Comparison of ENCODE assay signal across 19 mouse cellular contexts in the genomic region with DNA sequence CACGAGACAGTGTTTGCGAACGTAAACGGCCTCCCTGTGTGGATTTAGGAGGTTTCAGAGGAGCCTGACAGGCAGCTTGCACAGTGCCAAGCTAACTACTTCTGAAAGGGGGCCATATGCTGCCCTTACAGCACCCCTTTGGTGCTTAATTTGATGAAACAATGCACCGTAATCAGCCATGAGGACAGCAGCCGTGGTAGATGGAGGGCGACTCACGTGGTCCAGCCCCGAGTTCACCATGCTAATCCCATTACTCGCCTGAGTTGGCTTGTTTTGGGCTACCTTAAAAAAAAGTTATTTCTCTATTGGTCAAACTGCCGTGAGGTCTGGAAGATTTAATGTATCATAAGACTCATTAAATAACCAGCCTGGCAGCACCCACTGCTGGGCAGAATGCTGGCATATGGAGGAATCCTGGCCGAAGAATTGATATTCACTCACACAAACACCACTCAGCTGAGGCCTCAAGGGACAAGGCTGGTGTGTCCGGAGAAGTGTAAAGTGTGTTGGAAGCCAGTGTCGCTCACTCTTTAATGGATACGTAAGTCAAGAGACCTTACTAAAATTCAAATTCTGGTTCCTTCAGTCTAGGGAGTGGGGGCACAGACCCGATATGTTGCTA. TPM values are rescaled to one million over a fixed set of nuclear protein-coding genes. Genes with fewer than 3 reads are reported as not detected.
DNase-seq lines count a peak whose midpoint lies in the region; ATAC-seq lines count a peak whose summit lies in the region.
"Had no signal": no experiment of that assay in that cellular context is flagged by ENCODE, and none has a peak within 500 bp of the region (broad histone marks: within the 10 kb centered on the region; RNA-seq: fewer than 3 reads in every experiment).

No protein-coding gene starts in this region.

- peak; percentile 57 for DNase-seq in left cerebral cortex, postnatal 4 days
- no peak for DNase-seq in left cerebral cortex, adult 18-20 months (ENCODE audit: low spot score in 2 of 2)
- DNase-seq in midbrain, embryonic 10.5 days (ENCODE audit: low spot score): peak; percentile 33
- peak; percentile 80 for DNase-seq in retina, embryonic 14.5 days (ENCODE audit: low spot score)
- no peak for DNase-seq in urinary bladder, postnatal 4 days (ENCODE audit: low spot score in 2 of 2)
- DNase-seq in frontal cortex, postnatal 10 days (ENCODE audit: low spot score in 2 of 2): no peak
- DNase-seq: cerebellum, adult 11 months; gastrocnemius, postnatal 25 days; heart, postnatal 36 days; kidney, postnatal 14 days; liver, embryonic 13.5 days; right cerebral cortex, adult 18-20 months; thymus, postnatal 36 days had no signal

- intact Hi-C loops in left cerebral cortex, postnatal 4 days (cut with DNase I): no loop called here

- peak overlapping the region; percentile 41 for H3K4me2 ChIP-seq in forebrain, embryonic 13.5 days
- H3K4me2 ChIP-seq: embryonic facial prominence, embryonic 15.5 days; liver, embryonic 13.5 days had no signal

- peak; percentile 90 for ATAC-seq in forebrain, embryonic 13.5 days
- no peak for ATAC-seq in megakaryocyte-erythroid progenitor cell, adult 5-6 weeks (replicated peaks; ENCODE audit: low FRiP score, low TSS enrichment, poor library complexity, severe bottlenecking)
- ATAC-seq: intestine, postnatal 0 days had no signal

- peak overlapping the region; percentile 76 for H3K27ac ChIP-seq in forebrain, embryonic 13.5 days
- peak overlapping the region; percentile 78 for H3K27ac ChIP-seq in midbrain, embryonic 10.5 days (replicated peaks)
- H3K27ac ChIP-seq: embryonic facial prominence, embryonic 15.5 days; heart, embryonic 10.5 days; liver, embryonic 13.5 days had no signal

- 0 out of 2 replicates have a peak overlapping the region, but pooled peaks have one; percentile 26 for H3K9ac ChIP-seq in forebrain, embryonic 13.5 days
- H3K9ac ChIP-seq: embryonic facial prominence, embryonic 15.5 days; liver, embryonic 13.5 days had no signal

- H3K36me3 ChIP-seq in forebrain, embryonic 13.5 days (ENCODE audit: poor library complexity, severe bottlenecking): no peaks in the 10 kb centered on the region
- no peaks in the 10 kb centered on the region for H3K36me3 ChIP-seq in midbrain, embryonic 10.5 days
- H3K36me3 ChIP-seq: embryonic facial prominence, embryonic 15.5 days; heart, embryonic 10.5 days; liver, embryonic 13.5 days had no signal

- peaks cover 35% of the 10 kb centered on the region for H3K27me3 ChIP-seq in forebrain, embryonic 13.5 days
- H3K27me3 ChIP-seq in midbrain, embryonic 10.5 days (ENCODE audit: low read depth, poor library complexity, severe bottlenecking): peaks cover 82% of the 10 kb centered on the region

- peaks cover 56% of the 10 kb centered on the region for H3K4me1 ChIP-seq in forebrain, embryonic 13.5 days
- peaks cover 24% of the 10 kb centered on the region for H3K4me1 ChIP-seq in midbrain, embryonic 10.5 days
- H3K4me1 ChIP-seq: embryonic facial prominence, embryonic 15.5 days; heart, embryonic 10.5 days; liver, embryonic 13.5 days had no signal

- WGBS in forebrain, embryonic 13.5 days: 11% methylated on average over 16 of the region's 16 CpGs
- WGBS in midbrain, embryonic 10.5 days: 51% methylated on average over 16 of the region's 16 CpGs

- no peaks in the 10 kb centered on the region for H3K9me3 ChIP-seq in forebrain, embryonic 13.5 days (replicated peaks)
- no peaks in the 10 kb centered on the region for H3K9me3 ChIP-seq in midbrain, embryonic 10.5 days (replicated peaks)
- H3K9me3 ChIP-seq: embryonic facial prominence, embryonic 15.5 days; heart, embryonic 10.5 days; liver, embryonic 13.5 days had no signal

- no peak overlapping the region for H3K4me3 ChIP-seq in forebrain, embryonic 13.5 days
- peak overlapping the region; percentile 34; the same call in 1 of the 2 replicates for H3K4me3 ChIP-seq in midbrain, embryonic 10.5 days
- H3K4me3 ChIP-seq: embryonic facial prominence, embryonic 15.5 days; heart, embryonic 10.5 days; liver, embryonic 13.5 days had no signal

RNA-seq across cellular contexts. Expression of a gene that starts 4.6 kb away (rescaled TPM):
- total RNA-seq in left cerebral cortex, postnatal 4 days (2021): under 1 TPM; 0.40 to 0.44 TPM
- 1 to 10 TPM in 1 of 2 experiments, under 1 TPM in 1; 0.75 to 1.1 TPM for total RNA-seq in left cerebral cortex, adult 18-20 months (2021)
- polyA plus RNA-seq in forebrain, embryonic 13.5 days (2015; fragmentation: Nextera tagmentation; extraction: Ambion mirVana): 0.68 and 0.93 TPM in 2 replicates
- 0.05 TPM in 1 of 2 replicates, not detected in the other for polyA plus RNA-seq in midbrain, embryonic 10.5 days (2016; fragmentation: Nextera tagmentation; extraction: Ambion mirVana)
- total RNA-seq in megakaryocyte-erythroid progenitor cell, adult 5-6 weeks (2014; fragmentation: Nextera tagmentation): not detected in 2 replicates
- not detected in 2 replicates for total RNA-seq in megakaryocyte-erythroid progenitor cell, adult 5-6 weeks (2017)
- polyA plus RNA-seq: heart, embryonic 10.5 days; liver, embryonic 13.5 days; spleen, adult 2 months had no signal

RNA-seq across cellular contexts. Expression of a gene that starts 55.2 kb away (rescaled TPM):
- total RNA-seq in left cerebral cortex, postnatal 4 days (2021): 10 to 100 TPM; 91.2 to 94.8 TPM
- total RNA-seq in left cerebral cortex, adult 18-20 months (2021): 10 to 100 TPM; 56.1 to 59.4 TPM
- polyA plus RNA-seq in forebrain, embryonic 13.5 days (2015; fragmentation: Nextera tagmentation; extraction: Ambion mirVana): 75.8 and 77.1 TPM in 2 replicates
- 60.9 and 75.3 TPM in 2 replicates for polyA plus RNA-seq in midbrain, embryonic 10.5 days (2016; fragmentation: Nextera tagmentation; extraction: Ambion mirVana)
- total RNA-seq in megakaryocyte-erythroid progenitor cell, adult 5-6 weeks (2014; fragmentation: Nextera tagmentation): 103 and 125 TPM in 2 replicates
- 85.8 and 94.4 TPM in 2 replicates for total RNA-seq in megakaryocyte-erythroid progenitor cell, adult 5-6 weeks (2017)

Comparison
In these comparisons a context has a peak if more than half of its experiments do, and no peak if none do; other contexts are left out.
1. DNase-seq: peak in left cerebral cortex, postnatal 4 days (single experiment), midbrain, embryonic 10.5 days (single experiment) and retina, embryonic 14.5 days (single experiment); none in left cerebral cortex, adult 18-20 months (0 of 2), urinary bladder, postnatal 4 days (0 of 2) and frontal cortex, postnatal 10 days (0 of 2).